Mouse (Mus musculus) hindbrain, embryonic 15.5 days (tissue): ENCODE results near the gene Nol9. TPM values are rescaled to one million over a fixed set of nuclear protein-coding genes. Genes with fewer than 3 reads are reported as not detected.
A peak's percentile ranks its signal among the peaks of the same experiment; 100 is the strongest.

Experiments
- ATAC-seq: fragments of 200-750 bp; cut with Nextera tagmentation; 2 replicates; pipeline ENCODE4 v1.8.0; 2017; ENCODE audit warnings: low read depth, moderate number of reproducible peaks, moderate TSS enrichment; ENCODE audit not compliant: low FRiP score
- H3K27ac ChIP-seq: fragments of 300-500 bp; sonication (generic); replicated peaks from 2 replicates; pipeline ENCODE4 v1.5.1; 2015; ENCODE audit warnings: mild to moderate bottlenecking, inconsistent platforms
- H3K27me3 ChIP-seq: fragments of 300-500 bp; sonication (generic); 2 replicates; pipeline ENCODE4 v1.6.1; 2015; ENCODE audit warnings: control low read depth, inconsistent platforms
- H3K36me3 ChIP-seq: fragments of 300-500 bp; sonication (generic); 2 replicates; pipeline ENCODE4 v1.6.1; 2015; ENCODE audit warnings: control low read depth, inconsistent platforms
- H3K4me1 ChIP-seq: fragments of 300-500 bp; sonication (generic); replicated peaks from 2 replicates; pipeline ENCODE4 v1.6.1; 2015; ENCODE audit warnings: control low read depth, inconsistent platforms
- H3K4me2 ChIP-seq: fragments of 300-500 bp; sonication (generic); 2 replicates; pipeline ENCODE4 v1.6.1; 2015; ENCODE audit warnings: moderate library complexity, mild to moderate bottlenecking, inconsistent platforms
- H3K4me3 ChIP-seq: fragments of 300-500 bp; sonication (generic); 2 replicates; pipeline ENCODE4 v1.5.1; 2015; ENCODE audit warnings: mild to moderate bottlenecking, inconsistent platforms
- H3K9ac ChIP-seq: fragments of 300-500 bp; sonication (generic); 2 replicates; pipeline ENCODE4 v1.6.1; 2015; ENCODE audit warnings: inconsistent platforms
- H3K9me3 ChIP-seq: fragments of 300-500 bp; sonication (generic); 2 replicates; pipeline ENCODE4 v1.6.1; 2016; ENCODE audit warnings: control low read depth, inconsistent platforms
- WGBS: fragments of 180-500 bp; shearing (Covaris S2); methylation state at CpG from one replicate; pipeline ENCODE4 v1.1.7; 2015; 5-methylcytosine and 5-hydroxymethylcytosine counted together
- polyA plus RNA-seq: library from polyadenylated mRNA; unstranded; fragments of >200 nt; fragmentation: Nextera tagmentation; extraction: Ambion mirVana; gene quantifications from 2 replicates; pipeline ENCODE4 v1.2.1, GENCODE M21; 2015

Nol9 gene
- polyA plus RNA-seq, 1 experiment from 2014 or later, result 27.1 TPM

DNA sequence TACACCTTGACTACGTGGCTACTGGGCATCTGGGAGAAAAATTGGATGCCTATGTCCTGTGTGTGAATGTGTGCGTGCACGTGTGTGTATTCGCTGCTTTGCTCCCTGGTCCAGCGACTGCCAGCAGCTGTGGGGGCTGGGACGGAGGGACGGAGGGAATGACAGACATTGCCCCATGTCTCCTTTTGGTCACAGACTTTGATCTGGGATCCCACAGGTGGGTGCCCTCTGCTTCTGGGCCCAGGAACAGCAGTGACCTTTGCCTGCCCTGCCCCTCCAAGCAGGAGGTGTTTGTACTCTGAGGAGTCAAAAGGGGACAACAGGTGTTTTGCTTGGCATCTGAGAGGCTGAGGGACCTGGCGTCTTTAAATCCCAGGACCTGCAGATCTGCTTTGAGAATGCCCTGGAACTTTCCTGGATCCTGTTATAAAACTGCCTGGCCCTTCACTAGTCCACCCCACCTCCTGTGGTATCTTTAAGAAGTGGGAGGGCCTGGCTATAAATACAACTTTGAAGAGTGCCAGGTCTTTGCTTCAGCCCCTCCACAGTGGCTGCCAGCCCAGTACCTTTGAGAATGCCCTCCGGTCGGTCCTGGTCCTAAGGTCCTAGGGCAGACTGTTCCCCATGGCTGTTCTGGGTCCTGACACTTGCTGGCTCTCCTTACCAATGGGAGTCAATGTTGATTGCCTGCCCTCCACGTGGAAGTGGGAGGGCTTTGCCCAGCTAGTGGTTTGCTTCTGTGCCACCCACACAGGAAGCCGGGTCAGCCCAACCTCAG lies 25.9 kb upstream of the Nol9 start:
- H3K4me1 ChIP-seq, result peaks cover 25% of the 10 kb centered on the region
- ATAC-seq, result no peak
- H3K27me3 ChIP-seq, result peaks cover 8% of the 10 kb centered on the region
- H3K9me3 ChIP-seq, result no peaks in the 10 kb centered on the region
- H3K36me3 ChIP-seq, result 0 out of 2 replicates have a peak, but pooled peaks cover 9% of the 10 kb centered on the region
- H3K4me2 ChIP-seq, result no peak overlapping the region
- no peak overlapping the region for H3K27ac ChIP-seq
- no peak overlapping the region for H3K9ac ChIP-seq
- H3K4me3 ChIP-seq, result no peak overlapping the region
- 85% methylated on average over 12 of the region's 12 CpGs for WGBS

DNA sequence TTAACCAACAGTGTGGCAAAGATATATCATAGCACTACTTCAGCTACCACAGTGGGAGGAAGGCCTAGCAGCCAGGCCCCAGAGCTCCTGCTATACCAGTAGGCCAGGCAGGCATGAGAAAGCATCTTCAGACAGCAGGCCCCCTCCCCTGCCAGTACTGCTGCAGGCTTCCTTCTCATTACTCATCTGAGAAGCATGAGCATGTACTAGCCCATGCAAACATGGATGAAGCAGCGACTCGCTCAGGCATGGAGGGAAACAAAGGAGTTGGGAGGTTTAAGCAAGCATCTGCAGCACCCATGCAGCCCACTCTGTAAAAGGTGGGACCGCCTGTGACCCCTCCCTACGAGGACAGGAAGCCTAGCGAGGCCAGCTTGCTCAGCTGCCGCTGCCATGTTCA lies 20.0 kb upstream of the Nol9 start:
- no peaks in the 10 kb centered on the region for H3K27me3 ChIP-seq
- H3K9me3 ChIP-seq, result no peaks in the 10 kb centered on the region
- no peak overlapping the region for H3K4me3 ChIP-seq
- peaks cover 7% of the 10 kb centered on the region for H3K4me1 ChIP-seq
- ATAC-seq, result no peak
- WGBS, result 88% methylated on average over 6 of the region's 6 CpGs
- no peak overlapping the region for H3K27ac ChIP-seq
- no peak overlapping the region for H3K4me2 ChIP-seq
- peaks cover 45% of the 10 kb centered on the region for H3K36me3 ChIP-seq
- H3K9ac ChIP-seq, result no peak overlapping the region

DNA sequence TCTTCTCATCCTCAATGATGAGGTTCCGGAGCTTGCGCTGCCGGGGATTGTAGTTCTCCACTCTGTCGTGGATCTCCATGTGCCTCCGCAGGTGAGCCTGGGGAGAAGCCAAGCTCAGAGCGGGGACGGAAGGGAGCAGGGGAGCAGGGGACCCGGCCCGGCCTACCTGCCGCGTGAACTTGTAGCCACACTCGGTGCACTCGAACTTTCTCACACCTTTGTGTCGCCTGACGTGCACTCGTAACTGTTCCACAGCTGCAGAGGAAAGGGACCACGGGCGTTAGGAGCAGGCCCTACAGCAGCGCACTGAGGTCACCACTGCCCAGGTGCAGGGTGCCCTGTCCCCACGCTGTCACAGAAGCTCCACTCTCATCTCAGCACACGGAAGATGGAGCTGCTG lies 19.1 kb upstream of the Nol9 start:
- Histone ChIP-seq H3K27ac (no peak overlapping the region), H3K4me3 (no peak overlapping the region), H3K4me1 (peaks cover 16% of the 10 kb centered on the region), H3K4me2 (no peak overlapping the region), H3K9ac (no peak overlapping the region), H3K9me3 (no peaks in the 10 kb centered on the region), H3K36me3 (peaks cover 36% of the 10 kb centered on the region), H3K27me3 (no peaks in the 10 kb centered on the region)
- ATAC-seq, result no peak
- WGBS, result 96% methylated on average over 21 of the region's 21 CpGs

DNA sequence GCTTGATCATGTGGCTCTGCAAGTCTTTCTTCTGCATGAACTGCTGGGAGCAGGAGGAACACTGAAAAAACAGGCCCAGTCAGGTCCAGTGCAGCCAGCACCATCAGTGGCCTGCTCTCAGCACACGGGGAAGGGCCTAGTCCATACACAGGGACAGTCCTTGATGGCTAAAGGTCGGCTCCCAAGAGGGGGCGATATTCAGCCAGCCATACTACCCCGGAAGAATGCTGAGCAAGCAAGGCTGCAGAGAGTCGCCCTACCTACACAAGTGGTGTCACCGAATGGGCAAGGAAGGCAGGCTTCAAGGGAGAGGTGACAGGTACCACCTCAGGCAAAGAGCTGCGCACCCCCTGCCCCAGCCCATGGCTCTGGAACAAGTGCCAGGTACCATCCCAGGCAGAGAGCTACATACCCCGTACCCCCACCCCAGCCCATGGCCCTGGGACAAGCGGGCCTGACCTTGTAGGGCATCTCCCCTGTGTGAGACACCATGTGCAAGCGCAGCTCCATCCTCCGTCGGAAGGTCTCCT lies 17.5 kb upstream of the Nol9 start:
- Histone ChIP-seq H3K36me3 (peaks cover 36% of the 10 kb centered on the region), H3K4me3 (no peak overlapping the region), H3K27ac (no peak overlapping the region), H3K9ac (no peak overlapping the region), H3K4me1 (peaks cover 32% of the 10 kb centered on the region), H3K9me3 (no peaks in the 10 kb centered on the region), H3K27me3 (no peaks in the 10 kb centered on the region), H3K4me2 (no peak overlapping the region)
- WGBS, result 73% methylated on average over 12 of the region's 12 CpGs
- ATAC-seq, result no peak

DNA sequence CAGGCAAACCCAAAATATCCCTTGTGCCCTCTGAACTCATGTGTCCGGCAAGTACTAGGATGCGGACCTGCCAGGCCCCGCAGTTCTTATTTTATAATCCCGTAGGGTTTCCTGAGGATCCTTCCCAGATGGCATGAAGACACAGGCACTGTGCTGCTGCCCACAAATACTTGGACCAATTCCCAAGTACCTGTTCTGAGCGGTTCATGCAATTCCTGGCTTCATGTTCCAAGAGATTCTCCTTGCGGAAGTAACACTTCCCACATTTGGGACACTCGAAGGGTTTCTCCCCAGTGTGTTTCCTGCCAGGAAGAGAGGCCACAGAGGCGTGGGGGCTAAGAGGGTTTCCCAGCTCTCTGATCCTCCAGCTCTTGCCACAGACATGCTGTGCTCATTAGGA lies 16.6 kb upstream of the Nol9 start:
- Histone ChIP-seq H3K4me1 (peaks cover 37% of the 10 kb centered on the region), H3K9me3 (no peaks in the 10 kb centered on the region), H3K27me3 (no peaks in the 10 kb centered on the region), H3K9ac (no peak overlapping the region), H3K36me3 (peaks cover 36% of the 10 kb centered on the region), H3K4me2 (no peak overlapping the region), H3K4me3 (no peak overlapping the region), H3K27ac (no peak overlapping the region)
- 89% methylated on average over 8 of the region's 8 CpGs for WGBS
- no peak for ATAC-seq

DNA sequence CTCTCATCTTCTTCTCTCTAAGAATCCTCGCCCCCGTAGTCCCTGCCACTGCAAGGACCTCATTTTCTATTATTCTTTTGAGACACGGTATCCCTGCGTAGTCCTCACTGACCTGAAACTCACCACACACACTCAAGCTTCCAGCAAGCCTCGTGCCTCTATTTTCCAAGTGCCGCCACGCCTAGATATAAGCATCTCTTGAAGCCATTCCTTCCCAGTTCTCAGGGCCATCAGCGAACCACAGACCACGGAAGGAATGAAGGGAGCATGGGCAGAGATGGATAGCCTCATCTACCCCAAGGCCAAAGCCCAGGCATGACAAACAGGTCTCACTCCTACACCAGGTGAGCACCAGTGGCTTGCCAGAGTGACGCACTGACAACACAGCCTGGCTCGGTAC lies 14.6 kb upstream of the Nol9 start:
- Histone ChIP-seq H3K4me3 (no peak overlapping the region), H3K9me3 (no peaks in the 10 kb centered on the region), H3K4me2 (no peak overlapping the region), H3K27me3 (no peaks in the 10 kb centered on the region), H3K36me3 (peaks cover 30% of the 10 kb centered on the region), H3K9ac (no peak overlapping the region), H3K4me1 (peaks cover 50% of the 10 kb centered on the region), H3K27ac (no peak overlapping the region)
- WGBS, result 91% methylated on average over 11 of the region's 11 CpGs
- no peak for ATAC-seq

DNA sequence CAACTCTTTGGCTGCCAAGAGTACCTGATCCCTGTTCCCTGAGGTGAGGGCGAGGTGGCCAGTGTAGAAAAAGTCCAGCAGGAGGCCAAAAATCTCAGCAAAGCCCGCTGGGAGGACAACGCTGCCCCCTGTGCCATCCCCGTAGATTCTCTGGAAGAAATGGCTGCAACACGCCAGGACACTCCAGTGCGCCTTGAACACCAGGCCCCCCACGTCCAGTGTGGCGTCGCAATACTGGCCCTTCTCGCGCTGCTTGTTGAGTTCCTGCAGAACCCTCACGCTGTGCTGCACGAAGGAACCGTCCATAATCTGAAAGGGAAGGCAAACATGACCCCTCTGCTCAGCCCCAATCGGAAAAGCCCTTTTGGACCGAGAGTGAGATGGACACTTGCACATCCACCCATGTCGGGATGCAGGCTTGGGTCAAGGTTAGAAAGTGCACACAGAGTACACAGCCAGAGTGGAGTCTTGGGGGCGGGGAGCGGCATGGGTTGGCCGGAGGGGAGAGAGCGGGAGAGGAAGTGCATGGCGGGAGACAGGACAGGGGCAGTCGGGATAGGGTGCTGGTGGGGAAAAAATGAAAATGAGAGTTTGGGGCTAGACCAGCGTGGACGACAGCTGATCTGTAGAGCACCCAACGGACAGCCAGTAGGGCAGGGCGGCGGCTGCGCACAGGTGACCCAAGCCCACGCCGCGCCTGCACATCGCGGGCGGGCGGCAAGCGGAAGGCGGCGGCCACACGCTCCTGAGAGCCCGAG lies 12.2 kb upstream of the Nol9 start:
- no peaks in the 10 kb centered on the region for H3K9me3 ChIP-seq
- peak overlapping the region; percentile 70 for H3K27ac ChIP-seq
- no peaks in the 10 kb centered on the region for H3K27me3 ChIP-seq
- H3K4me1 ChIP-seq, result peaks cover 58% of the 10 kb centered on the region
- H3K36me3 ChIP-seq, result peaks cover 7% of the 10 kb centered on the region; the same call in 1 of the 2 replicates
- H3K9ac ChIP-seq, result peak overlapping the region; percentile 88
- H3K4me2 ChIP-seq, result peak overlapping the region; percentile 99
- H3K4me3 ChIP-seq, result peak overlapping the region; percentile 84
- 4% methylated on average over 28 of the region's 41 CpGs for WGBS
- peak; percentile 62 for ATAC-seq

DNA sequence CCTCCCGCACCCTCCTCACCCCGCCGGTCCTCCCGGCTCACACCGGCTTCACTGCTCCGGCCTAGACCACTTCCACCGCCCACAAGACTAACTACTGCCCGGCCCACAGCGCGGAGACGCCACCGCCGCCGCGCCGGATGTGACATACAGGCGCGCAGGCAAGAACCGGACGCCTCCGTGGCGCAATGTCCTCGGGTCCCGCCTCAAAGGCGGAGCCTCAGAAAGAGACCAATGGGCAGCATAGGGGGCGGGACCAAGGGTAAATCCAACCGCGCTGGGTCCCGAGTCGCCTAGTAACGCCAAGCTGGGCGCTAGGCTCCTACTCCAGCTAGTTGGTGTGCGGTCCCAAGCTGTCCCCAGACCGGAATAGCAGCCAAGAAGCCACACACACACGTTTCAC lies 11.6 kb upstream of the Nol9 start, which contains the start of gene Zbtb48:
Zbtb48 (minus strand) TSS at position 148 of the 400 bp plus-strand sequence.
- Histone ChIP-seq H3K4me2 (peak within 1 kb of the TSS; percentile 99), H3K4me3 (peak within 1 kb of the TSS; percentile 84), H3K27me3 (no peaks in the 10 kb centered on the region), H3K9ac (peak within 1 kb of the TSS; percentile 88), H3K9me3 (no peaks in the 10 kb centered on the region), H3K27ac (peak within 1 kb of the TSS; percentile 70), H3K4me1 (peaks cover 58% of the 10 kb centered on the region), H3K36me3 (peaks cover 3% of the 10 kb centered on the region; the same call in 1 of the 2 replicates)
- WGBS, result 0% methylated on average over 34 of the region's 35 CpGs
- peak; percentile 97 for ATAC-seq

DNA sequence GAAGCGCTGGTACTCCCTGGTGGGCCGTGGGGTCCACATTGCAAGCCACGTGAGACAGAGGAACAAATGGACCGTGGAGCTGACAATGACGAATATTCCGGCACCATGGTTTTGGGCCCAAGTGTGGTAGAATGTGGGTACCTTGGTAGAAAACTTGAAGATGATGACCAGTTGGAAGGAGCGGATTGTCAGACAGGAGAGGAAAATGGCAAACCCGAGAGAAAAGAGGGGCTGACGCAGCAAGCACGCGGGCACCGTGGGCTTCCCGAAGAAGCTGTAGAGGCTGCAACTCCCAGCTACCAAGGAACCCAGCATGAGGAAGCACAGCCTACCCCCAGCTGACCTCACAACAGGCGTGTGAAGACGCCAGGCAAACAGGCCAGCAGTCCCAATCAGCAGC lies 10.7 kb upstream of the Nol9 start:
- ATAC-seq, result no peak
- Histone ChIP-seq H3K27ac (peak overlapping the region; percentile 70; the same call in 1 of the 2 replicates), H3K4me1 (peaks cover 56% of the 10 kb centered on the region), H3K9ac (peak overlapping the region; percentile 88), H3K27me3 (no peaks in the 10 kb centered on the region), H3K9me3 (no peaks in the 10 kb centered on the region), H3K4me3 (peak overlapping the region; percentile 84), H3K4me2 (peak overlapping the region; percentile 99), H3K36me3 (peaks cover 2% of the 10 kb centered on the region; the same call in 1 of the 2 replicates)
- 63% methylated on average over 15 of the region's 15 CpGs for WGBS

DNA sequence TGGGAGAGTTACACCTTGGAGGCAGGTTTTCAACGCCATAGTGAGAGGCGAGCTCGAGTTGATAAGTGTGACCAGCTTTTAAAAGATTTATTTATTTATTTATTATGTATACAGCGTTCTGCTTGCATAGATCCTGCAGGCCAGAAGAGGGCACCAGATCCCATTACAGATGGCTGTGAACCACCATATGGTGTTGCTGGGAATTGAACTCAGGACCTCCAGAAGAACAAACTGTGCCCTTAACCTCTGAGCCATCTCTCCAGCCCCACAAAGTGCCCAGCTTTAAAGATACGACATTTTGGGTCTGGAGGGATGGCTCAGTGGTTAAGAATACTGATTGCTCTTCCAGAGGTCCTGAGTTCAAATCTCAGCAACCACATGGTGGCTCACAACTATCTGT lies 10.0 kb upstream of the Nol9 start:
- no peak for ATAC-seq
- 37% methylated on average over 5 of the region's 5 CpGs for WGBS
- Histone ChIP-seq H3K36me3 (no peaks in the 10 kb centered on the region), H3K27me3 (no peaks in the 10 kb centered on the region), H3K4me2 (peak overlapping the region; percentile 99), H3K4me3 (no peak overlapping the region), H3K9me3 (no peaks in the 10 kb centered on the region), H3K4me1 (peaks cover 51% of the 10 kb centered on the region), H3K9ac (no peak overlapping the region), H3K27ac (no peak overlapping the region)

DNA sequence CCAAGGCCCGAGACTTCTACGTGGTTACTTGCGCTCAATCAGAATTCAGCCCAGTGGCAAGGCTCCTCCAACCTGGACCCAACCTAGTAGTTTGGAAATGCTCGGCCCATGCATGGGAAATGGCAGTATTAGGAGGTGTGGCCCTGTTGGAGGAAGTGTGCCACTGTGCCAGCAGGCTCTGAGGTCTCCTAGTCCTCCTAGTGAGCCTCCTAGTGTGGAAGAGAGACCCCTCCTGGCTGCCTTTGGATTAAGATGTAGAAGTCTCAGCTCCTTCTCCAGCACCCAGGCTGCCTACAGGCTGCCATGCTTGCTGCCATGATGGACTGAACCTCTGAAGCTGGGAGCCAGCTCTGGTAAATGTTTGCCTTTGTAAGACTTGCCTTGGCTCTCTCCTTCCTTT lies 9.1 kb upstream of the Nol9 start:
- no peak overlapping the region for H3K9ac ChIP-seq
- no peak overlapping the region for H3K4me3 ChIP-seq
- peaks cover 42% of the 10 kb centered on the region for H3K4me1 ChIP-seq
- H3K27me3 ChIP-seq, result no peaks in the 10 kb centered on the region
- WGBS, result 56% methylated on average over 4 of the region's 4 CpGs
- no peak overlapping the region for H3K27ac ChIP-seq
- H3K9me3 ChIP-seq, result no peaks in the 10 kb centered on the region
- H3K36me3 ChIP-seq, result no peaks in the 10 kb centered on the region
- no peak for ATAC-seq
- peak overlapping the region; percentile 20 for H3K4me2 ChIP-seq

DNA sequence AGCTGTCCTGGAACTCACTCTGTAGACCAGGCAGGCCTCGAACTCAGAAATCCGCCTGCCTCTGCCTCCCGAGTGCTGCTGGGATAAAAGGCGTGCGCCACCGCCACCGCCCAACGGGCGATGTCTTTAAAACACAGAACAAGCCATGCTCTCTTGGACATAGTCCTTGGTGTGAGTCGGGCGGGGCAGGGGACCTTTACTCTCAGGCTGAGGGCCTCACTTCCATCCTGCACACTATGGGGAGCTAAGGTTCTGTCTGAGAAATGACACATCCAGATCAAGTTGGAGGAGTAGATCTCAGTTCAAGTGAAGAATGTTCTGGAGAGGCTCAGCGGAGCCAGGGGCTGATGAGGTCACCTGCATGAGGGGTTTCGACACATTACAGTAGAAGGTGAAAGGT lies 6.2 kb upstream of the Nol9 start:
- H3K27me3 ChIP-seq, result no peaks in the 10 kb centered on the region
- no peaks in the 10 kb centered on the region for H3K36me3 ChIP-seq
- H3K4me1 ChIP-seq, result peaks cover 20% of the 10 kb centered on the region
- H3K9ac ChIP-seq, result no peak overlapping the region
- no peaks in the 10 kb centered on the region for H3K9me3 ChIP-seq
- no peak for ATAC-seq
- no peak overlapping the region for H3K4me2 ChIP-seq
- H3K27ac ChIP-seq, result no peak overlapping the region
- 92% methylated on average over 13 of the region's 13 CpGs for WGBS
- no peak overlapping the region for H3K4me3 ChIP-seq
